Mouse (Mus musculus) right cerebral cortex, postnatal 10 days (tissue): ENCODE results near the gene Tcirg1.
A peak's percentile ranks its signal among the peaks of the same experiment; 100 is the strongest.

Experiments used
- DNase-seq, 2 experiments: peaks; one replicate each; pipeline ENCODE4 v3.0.0; 2021; ENCODE audit warnings: low spot score in 2 of 2

Gene Tcirg1

GRCm38 (mm10) chr19:3906795-3907786, at the start of gene Tcirg1:
Gene Tcirg1, minus strand, starts transcription at chr19:3907133.
- DNase-seq = peak; percentile 74 to 78

- DNase-seq = no peak
Observed at GRCm38 (mm10) chr19:3955804-3956203, 48.9 kb upstream of the Tcirg1 start.

GRCm38 (mm10) chr19:3955033-3955432, 48.1 kb upstream of the Tcirg1 start:
- DNase-seq = no peak

- no peak for DNase-seq
Observed at GRCm38 (mm10) chr19:3952099-3952498, 45.2 kb upstream of the Tcirg1 start.

GRCm38 (mm10) chr19:3951461-3951860, 44.5 kb upstream of the Tcirg1 start:
- DNase-seq = no peak

GRCm38 (mm10) chr19:3950331-3950730, 43.4 kb upstream of the Tcirg1 start:
- no peak for DNase-seq

GRCm38 (mm10) chr19:3948546-3948945, 41.6 kb upstream of the Tcirg1 start:
- no peak for DNase-seq

GRCm38 (mm10) chr19:3947813-3948212, 40.9 kb upstream of the Tcirg1 start:
- no peak for DNase-seq

GRCm38 (mm10) chr19:3946715-3947114, 39.8 kb upstream of the Tcirg1 start:
- peak; percentile 68 to 77 for DNase-seq

- no peak for DNase-seq
Observed at GRCm38 (mm10) chr19:3945872-3946564, 39.1 kb upstream of the Tcirg1 start.

- no peak for DNase-seq
Observed at GRCm38 (mm10) chr19:3942986-3943735, 36.2 kb upstream of the Tcirg1 start.

- no peak for DNase-seq
Observed at GRCm38 (mm10) chr19:3942315-3942714, 35.4 kb upstream of the Tcirg1 start.

GRCm38 (mm10) chr19:3935896-3936850, 29.2 kb upstream of the Tcirg1 start:
- DNase-seq = peak; percentile 70

- peak; percentile 62 to 67 for DNase-seq
Observed at GRCm38 (mm10) chr19:3935032-3935895, 28.3 kb upstream of the Tcirg1 start, which contains the start of gene Unc93b1. Gene Unc93b1, plus strand, starts transcription at chr19:3935186.

GRCm38 (mm10) chr19:3931716-3932115, 24.8 kb upstream of the Tcirg1 start:
- no peak for DNase-seq

GRCm38 (mm10) chr19:3930262-3931057, 23.5 kb upstream of the Tcirg1 start:
- DNase-seq = no peak

- peak; percentile 80 to 82 for DNase-seq
Observed at GRCm38 (mm10) chr19:3929211-3929941, 22.4 kb upstream of the Tcirg1 start, which contains the start of gene Aldh3b1. Gene Aldh3b1, minus strand, starts transcription at chr19:3929808.

GRCm38 (mm10) chr19:3928779-3929178, 21.8 kb upstream of the Tcirg1 start:
- no peak for DNase-seq
